Mouse (Mus musculus) embryo, embryonic 11.5 days (tissue): ENCODE measurements around the gene Zfp69.

Experiments used
- DNase-seq: peaks from one replicate; pipeline ENCODE4 v3.0.0-alpha.2; 2012; ENCODE audit warnings: low read depth, low spot score

The Zfp69 gene

GRCm38 (mm10) chr4:120886131-120886530 lies 65.4 kb downstream of the Zfp69 start:
- DNase-seq: no peak

DNA sequence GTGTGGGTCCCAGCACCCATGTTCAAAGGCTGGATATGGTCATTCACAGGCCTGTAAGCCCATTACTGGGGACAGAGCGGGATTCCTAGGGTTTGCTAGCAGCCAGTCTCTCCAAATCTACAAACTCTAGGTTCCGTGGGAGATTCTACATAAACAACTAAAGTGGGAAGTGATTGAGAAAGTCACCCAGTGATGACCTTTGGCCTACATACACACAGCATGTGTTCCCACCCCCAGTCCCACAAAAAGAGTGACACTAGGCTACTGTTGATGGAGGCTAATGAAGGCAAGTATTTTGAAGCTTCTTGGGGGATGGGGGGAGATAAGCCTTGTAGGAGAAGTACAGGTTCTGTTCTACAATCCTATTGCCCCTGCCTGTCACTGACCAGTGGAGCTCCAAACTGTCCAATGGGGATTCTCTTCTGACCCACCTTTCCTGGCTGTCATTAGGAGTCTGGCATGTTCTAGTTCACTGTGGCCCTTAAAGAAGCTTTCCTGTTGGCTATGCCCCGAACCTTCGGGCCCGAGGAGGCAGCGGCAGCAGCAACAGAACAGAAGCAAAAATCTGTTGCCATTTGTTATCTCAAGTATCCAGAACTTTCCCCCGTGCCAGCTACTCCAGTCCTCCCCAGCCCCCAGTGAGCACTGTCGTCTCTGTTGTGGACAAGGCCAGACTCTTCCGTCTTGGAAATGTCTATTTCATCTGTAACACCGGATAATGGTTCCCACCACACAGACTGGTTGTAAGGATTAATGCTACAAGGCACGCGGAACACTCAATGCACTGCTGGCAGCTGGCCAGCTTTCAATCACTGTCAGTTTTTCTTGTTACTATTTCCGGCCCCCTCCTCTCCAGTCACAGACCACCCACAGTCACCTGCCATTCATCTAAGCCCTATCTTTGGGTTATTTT lies 66.0 kb downstream of the Zfp69 start:
- no peak for DNase-seq

- no peak for DNase-seq
These were observed 69.4 kb downstream of the Zfp69 start for GRCm38 (mm10) chr4:120882002-120882625.

DNA sequence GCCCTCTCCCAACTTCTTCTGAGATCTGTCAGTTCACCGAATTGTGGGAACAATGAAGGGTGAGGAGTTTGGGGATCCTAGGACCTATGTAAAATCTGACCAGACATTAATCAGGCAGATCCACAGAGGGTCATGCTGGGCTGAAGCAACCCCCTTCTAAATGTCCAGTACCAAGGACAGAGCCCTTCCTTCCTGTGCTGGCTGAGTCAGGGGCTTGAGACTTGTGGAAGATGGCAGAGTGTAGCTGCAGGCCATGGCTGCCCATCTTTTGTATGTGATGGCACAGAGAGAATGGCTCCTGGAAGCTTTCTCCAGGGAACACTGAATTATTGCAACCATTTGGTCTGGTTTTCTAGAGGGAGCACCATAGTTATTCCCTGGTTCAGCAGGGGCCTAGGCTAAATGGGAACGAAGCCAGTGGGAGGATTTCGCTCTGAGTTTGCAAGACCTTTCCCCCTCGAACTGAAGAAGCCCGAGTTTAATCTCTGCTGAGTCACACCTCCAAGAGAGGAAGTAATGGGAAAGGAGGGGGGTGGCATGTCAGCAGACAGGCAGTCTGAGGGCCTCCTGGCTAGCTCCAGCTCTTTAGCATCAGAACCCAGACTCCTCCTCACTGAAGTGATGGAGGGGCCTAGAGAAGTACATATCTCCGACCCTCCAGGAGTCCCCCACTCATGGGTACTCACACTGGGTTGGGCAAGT lies 70.6 kb downstream of the Zfp69 start:
- no peak for DNase-seq
